Mouse (Mus musculus): Measurements from ENCODE around the gene Olfr733.

Gene Olfr733

DNA sequence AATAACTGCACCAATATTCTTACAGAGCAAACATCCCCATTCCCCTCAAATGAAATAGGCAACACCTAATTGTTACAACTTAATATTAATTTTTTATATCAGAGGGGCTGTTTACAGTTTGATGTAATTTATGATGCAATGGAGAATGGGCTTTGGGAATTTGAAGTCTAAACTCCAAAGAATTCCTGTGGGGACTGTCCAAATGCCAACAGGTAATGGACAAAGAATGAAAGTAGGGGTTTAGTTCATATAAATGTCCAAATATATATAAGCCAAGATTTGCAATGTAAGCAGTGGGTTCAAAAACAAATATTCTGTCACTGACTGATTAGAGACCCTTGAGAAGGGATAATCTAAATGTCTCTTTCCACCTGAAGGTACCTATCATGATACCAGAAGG is at the start of gene Olfr733:
TSS of gene Olfr733 (minus strand) at position 101 of the 400 bp plus-strand sequence.
- DNase-seq (ENCODE audit: low read depth in 1 of 2, low spot score in 2 of 2), result no peak

- DNase-seq (ENCODE audit: low read depth in 1 of 2, low spot score in 2 of 2), result no peak
These were observed 47.5 kb upstream of the Olfr733 start, which contains the start of gene Olfr735 for GRCm38 (mm10) chr14:50348796-50349195. TSS of gene Olfr735 (minus strand) at chr14:50348872.

DNA sequence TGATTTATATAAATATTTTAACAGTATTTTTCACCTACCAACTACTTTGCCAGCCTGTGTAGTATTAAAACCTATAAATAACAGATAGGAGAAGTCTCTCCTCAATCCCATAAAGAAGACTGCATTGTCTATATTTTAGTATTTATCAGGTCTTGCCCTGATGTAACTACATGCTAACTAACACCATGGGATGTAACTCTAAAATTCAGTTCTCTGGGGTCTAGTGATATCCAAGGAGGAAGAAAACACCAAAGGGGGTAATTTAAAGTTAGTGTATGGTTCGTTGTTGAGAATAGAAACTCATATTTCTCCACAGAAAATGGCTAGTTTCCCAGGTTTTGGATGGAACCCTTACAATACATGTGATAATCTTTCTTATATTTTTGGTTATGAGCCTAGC is 25.3 kb upstream of the Olfr733 start, which contains the start of gene Olfr734:
TSS of gene Olfr734 (minus strand) at position 101 of the 400 bp plus-strand sequence.
- DNase-seq (ENCODE audit: low read depth in 1 of 2, low spot score in 2 of 2), result no peak

DNA sequence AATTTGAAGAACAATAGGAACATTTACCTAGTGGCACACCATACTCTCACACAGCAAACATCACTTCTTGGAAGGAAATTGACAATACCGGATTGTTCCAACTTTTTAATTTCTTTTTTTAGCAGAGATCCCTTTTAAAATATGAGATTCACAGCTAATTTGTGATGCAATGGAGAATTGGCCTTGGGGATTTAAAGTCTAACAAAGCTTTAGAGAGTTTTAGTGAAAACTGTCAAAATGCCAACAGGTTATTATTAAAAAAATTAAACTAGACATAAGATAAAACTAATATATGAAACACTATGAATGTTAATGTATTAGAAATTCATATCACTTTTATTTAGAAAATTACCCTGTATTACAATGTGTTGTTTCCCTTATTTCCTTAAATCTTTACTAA is 17.2 kb downstream of the Olfr733 start, which contains the start of gene Olfr732:
TSS of gene Olfr732 (minus strand) at position 101 of the 400 bp plus-strand sequence.
- no peak for DNase-seq (ENCODE audit: low read depth in 1 of 2, low spot score in 2 of 2)

Measured in monocyte, adult 2 months (primary cell).